Mouse (Mus musculus): Measurements from ENCODE around the gene Gramd1a. TPM values are rescaled to one million over a fixed set of nuclear protein-coding genes. Genes with fewer than 3 reads are reported as not detected.

The Gramd1a gene
- polyA plus RNA-seq (2012; rRNA removed): 209 and 271 TPM in 2 replicates

GRCm38 (mm10) chr7:31155296-31156033 lies at the start of gene Gramd1a:
Gramd1a (minus strand) TSS chr7:31155896.

DNA sequence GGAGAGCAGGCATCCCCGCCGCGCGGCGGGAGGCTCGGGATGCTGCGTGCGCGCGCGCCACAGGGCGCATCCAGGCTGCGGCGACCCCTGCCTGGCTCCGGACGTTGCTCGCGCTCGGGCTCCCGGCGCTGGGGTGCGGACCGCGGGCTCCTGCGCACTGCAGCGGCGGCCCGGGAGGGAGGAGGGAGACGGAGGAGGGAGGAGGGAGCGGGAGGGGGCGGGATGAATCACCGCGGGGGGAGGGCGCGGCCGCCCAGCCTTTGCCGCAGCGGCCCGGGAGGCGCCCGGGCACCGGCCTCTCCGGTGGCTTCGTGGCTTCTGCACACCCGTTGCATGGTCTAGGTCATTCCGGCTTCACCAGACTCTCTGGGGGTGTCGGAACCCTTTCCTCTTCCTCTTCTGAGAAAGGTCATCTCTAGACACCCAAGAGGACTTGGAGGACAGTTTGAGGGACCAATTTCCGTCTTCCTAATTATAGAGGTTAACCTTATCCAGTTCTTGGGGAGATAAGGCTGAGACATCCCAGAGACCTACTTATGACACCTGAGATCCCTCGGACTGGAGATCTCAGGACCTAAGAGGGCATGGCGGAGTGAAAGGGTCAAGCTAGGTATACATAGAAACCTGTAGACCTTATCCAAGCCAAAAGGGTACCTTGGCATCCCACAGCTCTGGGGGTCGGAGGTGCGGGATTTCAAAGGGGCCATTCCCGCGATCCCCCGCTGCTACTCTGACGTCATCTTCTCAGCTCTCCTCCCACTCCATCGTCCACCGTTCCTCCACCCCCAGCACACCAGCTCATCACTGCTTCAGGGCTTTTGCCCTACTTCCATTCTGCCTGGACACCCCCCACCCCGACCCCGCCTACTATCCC lies 28.6 kb downstream of the Gramd1a start, which contains the start of gene Scn1b:
Gene Scn1b (minus strand): TSS at position 153 of the 874 bp plus-strand sequence.

DNA sequence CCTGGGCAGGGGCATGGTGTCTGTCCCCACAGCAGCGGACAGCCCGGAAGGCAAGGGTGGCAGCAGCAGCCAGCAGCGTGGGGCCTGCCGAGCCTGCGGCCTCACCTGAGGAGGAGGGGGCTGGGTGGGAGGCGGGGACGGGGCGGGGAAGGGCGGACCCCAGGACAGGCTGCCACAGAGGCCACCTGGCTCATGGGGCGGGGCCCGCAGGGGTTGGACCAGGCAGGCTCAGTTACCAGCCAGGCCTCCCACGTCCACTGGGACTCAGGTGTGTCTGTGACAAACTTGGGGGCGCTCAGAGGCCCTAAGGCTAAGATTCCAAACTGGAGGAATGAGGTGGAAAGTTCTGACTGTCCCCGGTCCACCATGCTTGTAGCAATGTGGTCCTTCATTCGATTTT lies 40.5 kb downstream of the Gramd1a start, which contains the start of gene Hpn:
Gene Hpn (minus strand): TSS at position 109 of the 400 bp plus-strand sequence.

Other genes with a start within 250 kb of the Gramd1a start
- 0.26 and 0.46 TPM in 2 replicates for gene Mag, start 241.0 kb downstream of the Gramd1a start, polyA plus RNA-seq (2012; rRNA removed)
- gene Hamp2, start 231.2 kb downstream of the Gramd1a start, polyA plus RNA-seq (2012; rRNA removed): not detected in 2 replicates
- gene Hamp, start 211.9 kb downstream of the Gramd1a start, polyA plus RNA-seq (2012; rRNA removed): not detected in 2 replicates
- gene Usf2, start 199.1 kb downstream of the Gramd1a start, polyA plus RNA-seq (2012; rRNA removed): 97.2 and 156 TPM in 2 replicates
- gene Lsr, start 182.4 kb downstream of the Gramd1a start, polyA plus RNA-seq (2012; rRNA removed): 15.1 and 19.4 TPM in 2 replicates
- gene Fam187b, start 182.1 kb downstream of the Gramd1a start, polyA plus RNA-seq (2012; rRNA removed): 0.60 and 0.68 TPM in 2 replicates
- gene Fxyd5, start 113.4 kb downstream of the Gramd1a start, polyA plus RNA-seq (2012; rRNA removed): 5.5 and 7.8 TPM in 2 replicates
- 5.0 and 10.5 TPM in 2 replicates for gene Fxyd7, start 104.4 kb downstream of the Gramd1a start, polyA plus RNA-seq (2012; rRNA removed)
- gene Fxyd1, start 98.7 kb downstream of the Gramd1a start, polyA plus RNA-seq (2012; rRNA removed): 8.6 and 18.0 TPM in 2 replicates
- gene Lgi4, start 96.6 kb downstream of the Gramd1a start, polyA plus RNA-seq (2012; rRNA removed): 1.8 and 3.3 TPM in 2 replicates
- gene Fxyd3, start 79.2 kb downstream of the Gramd1a start, polyA plus RNA-seq (2012; rRNA removed): 0.89 and 4.8 TPM in 2 replicates
- 3.0 and 3.2 TPM in 2 replicates for gene Hpn, start 40.6 kb downstream of the Gramd1a start, polyA plus RNA-seq (2012; rRNA removed)
- gene Scn1b, start 28.9 kb downstream of the Gramd1a start, polyA plus RNA-seq (2012; rRNA removed): 1.2 and 2.5 TPM in 2 replicates
- not detected in 2 replicates for gene Scgb2b2, start 134.6 kb upstream of the Gramd1a start, polyA plus RNA-seq (2012; rRNA removed)
- not detected in 2 replicates for gene Scgb1b2, start 135.9 kb upstream of the Gramd1a start, polyA plus RNA-seq (2012; rRNA removed)
- not detected in 2 replicates for gene Scgb2b3, start 206.2 kb upstream of the Gramd1a start, polyA plus RNA-seq (2012; rRNA removed)
- gene Scgb1b3, start 219.7 kb upstream of the Gramd1a start, polyA plus RNA-seq (2012; rRNA removed): not detected in 2 replicates